Mouse (Mus musculus) lung, embryonic 14.5 days (tissue): Measurements from ENCODE around the gene Ythdf2. TPM values are rescaled to one million over a fixed set of nuclear protein-coding genes. Genes with fewer than 3 reads are reported as not detected.

Experiments
- ATAC-seq: fragments of 200-750 bp; cut with Nextera tagmentation; 2 replicates; pipeline ENCODE4 v1.8.0; 2017; ENCODE audit warnings: mild to moderate bottlenecking, moderate TSS enrichment, moderate library complexity; ENCODE audit not compliant: insufficient read depth
- DNase-seq: peaks from one replicate; pipeline ENCODE4 v3.0.0-alpha.2; 2015
- H3K27ac ChIP-seq: fragments of 300-500 bp; sonication (generic); 2 replicates; pipeline ENCODE4 v1.5.1; 2014; ENCODE audit warnings: low read depth, mild to moderate bottlenecking, moderate library complexity
- H3K27me3 ChIP-seq: fragments of 300-500 bp; sonication (generic); 2 replicates; pipeline ENCODE4 v1.6.1; 2014; ENCODE audit warnings: low read length, control low read depth; ENCODE audit not compliant: insufficient read depth
- H3K36me3 ChIP-seq: fragments of 300-500 bp; sonication (generic); 2 replicates; pipeline ENCODE4 v1.6.1; 2014; ENCODE audit warnings: control low read depth; ENCODE audit not compliant: insufficient read depth
- H3K4me1 ChIP-seq: fragments of 300-500 bp; sonication (generic); 2 replicates; pipeline ENCODE4 v1.6.1; 2014; ENCODE audit warnings: antibody characterized with exemption, control low read depth; ENCODE audit not compliant: insufficient read depth
- H3K4me2 ChIP-seq: fragments of 300-500 bp; sonication (generic); 2 replicates; pipeline ENCODE4 v1.6.1; 2014; ENCODE audit warnings: mild to moderate bottlenecking
- H3K4me3 ChIP-seq: fragments of 300-500 bp; sonication (generic); 2 replicates; pipeline ENCODE4 v1.5.1; 2014; ENCODE audit warnings: low read depth, low read length
- H3K9ac ChIP-seq: fragments of 300-500 bp; sonication (generic); 2 replicates; pipeline ENCODE4 v1.6.1; 2014
- H3K9me3 ChIP-seq: fragments of 300-500 bp; sonication (generic); 2 replicates; pipeline ENCODE4 v1.6.1; 2016; ENCODE audit warnings: low read depth, low read length, control low read depth
- CTCF ChIP-seq: IDR thresholded peaks from 2 replicates; pipeline ENCODE4 v1.5.1; 2016; ENCODE audit warnings: antibody characterized with exemption, low read depth
- WGBS: fragments of 180-500 bp; shearing (Covaris S2); extraction: QIAGEN DNeasy Blood & Tissue Kit; methylation state at CpG from one replicate; pipeline ENCODE4 v1.1.7; 2014; 5-methylcytosine and 5-hydroxymethylcytosine counted together
- polyA plus RNA-seq: library from polyadenylated mRNA; unstranded; fragments of >200 nt; fragmentation: Nextera tagmentation; extraction: Ambion mirVana; gene quantifications from 2 replicates; pipeline ENCODE4 v1.2.1, GENCODE M21; 2014

Gene Ythdf2
- polyA plus RNA-seq, 1 experiment from 2014 or later, result 121 TPM

DNA sequence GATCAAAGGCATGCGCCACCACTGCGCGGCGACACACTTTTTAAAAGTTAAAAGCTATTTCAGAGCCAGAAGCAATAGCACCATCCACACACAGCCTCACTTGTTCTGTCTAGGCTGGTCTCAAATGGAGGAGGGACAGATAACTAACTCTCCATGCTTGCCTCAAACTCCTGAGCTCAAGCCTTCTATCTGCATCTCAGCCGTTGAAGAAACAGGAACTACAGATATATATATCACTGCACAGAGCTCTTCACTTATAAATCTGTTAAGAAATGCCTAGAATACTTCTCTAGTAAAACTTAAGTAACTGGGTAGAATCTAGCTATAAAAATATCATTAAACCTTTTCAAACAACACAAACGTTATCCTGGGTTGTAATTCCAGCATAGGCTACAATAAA, 17.7 kb downstream of the Ythdf2 start:
- TF ChIP-seq CTCF, result no peak
- H3K4me2 ChIP-seq, result no peak overlapping the region
- no peak overlapping the region for H3K9ac ChIP-seq
- H3K9me3 ChIP-seq, result no peaks in the 10 kb centered on the region
- WGBS, result 90% methylated on average over 6 of the region's 6 CpGs
- H3K4me3 ChIP-seq, result no peak overlapping the region
- H3K36me3 ChIP-seq, result peaks cover 56% of the 10 kb centered on the region
- ATAC-seq (no peak), DNase-seq (no peak)
- no peaks in the 10 kb centered on the region for H3K27me3 ChIP-seq
- no peak overlapping the region for H3K27ac ChIP-seq
- peaks cover 3% of the 10 kb centered on the region; the same call in 1 of the 2 replicates for H3K4me1 ChIP-seq

GRCm38 (mm10) chr4:132187826-132188401, 24.2 kb downstream of the Ythdf2 start:
- Histone ChIP-seq H3K27ac (no peak overlapping the region), H3K9me3 (no peaks in the 10 kb centered on the region), H3K4me1 (no peaks in the 10 kb centered on the region), H3K9ac (no peak overlapping the region), H3K4me3 (no peak overlapping the region), H3K36me3 (peaks cover 78% of the 10 kb centered on the region), H3K4me2 (no peak overlapping the region), H3K27me3 (no peaks in the 10 kb centered on the region)
- WGBS, result 90% methylated on average over 2 of the region's 2 CpGs
- TF ChIP-seq CTCF, result no peak
- DNase-seq (no peak), ATAC-seq (no peak)

DNA sequence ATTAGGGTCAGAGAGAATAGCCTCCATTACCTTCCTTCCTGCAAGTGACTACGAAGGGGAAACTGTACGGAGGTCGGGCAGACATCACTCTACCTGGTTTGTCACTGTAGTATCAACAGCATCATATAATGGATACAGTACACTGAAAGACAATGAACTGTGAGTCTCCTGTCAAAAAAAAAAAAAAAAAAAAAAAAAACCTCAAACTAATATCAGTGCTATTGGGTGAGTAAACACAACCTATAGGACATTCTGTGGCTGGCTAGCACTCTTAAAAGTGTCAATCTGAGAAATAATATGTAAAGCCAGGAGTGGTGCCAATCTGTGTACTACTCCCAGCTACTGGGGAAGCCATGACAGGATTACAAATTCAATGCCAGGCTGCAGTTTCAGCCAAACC, 28.9 kb downstream of the Ythdf2 start:
- ATAC-seq (no peak), DNase-seq (no peak)
- H3K36me3 ChIP-seq, result peaks cover 58% of the 10 kb centered on the region
- H3K4me2 ChIP-seq, result no peak overlapping the region
- no peak for TF ChIP-seq CTCF
- no peaks in the 10 kb centered on the region for H3K9me3 ChIP-seq
- H3K27ac ChIP-seq, result no peak overlapping the region
- H3K27me3 ChIP-seq, result no peaks in the 10 kb centered on the region
- no peak overlapping the region for H3K9ac ChIP-seq
- no peaks in the 10 kb centered on the region for H3K4me1 ChIP-seq
- WGBS, result 89% methylated on average over 3 of the region's 3 CpGs
- no peak overlapping the region for H3K4me3 ChIP-seq

- 60% methylated on average over 22 of the region's 22 CpGs for WGBS
- no peak overlapping the region for H3K9ac ChIP-seq
- peak; percentile 10; the same call in 1 of the 2 replicates for TF ChIP-seq CTCF
- H3K9me3 ChIP-seq, result no peaks in the 10 kb centered on the region
- no peak overlapping the region for H3K27ac ChIP-seq
- no peaks in the 10 kb centered on the region for H3K4me1 ChIP-seq
- no peak overlapping the region for H3K4me2 ChIP-seq
- no peak for ATAC-seq
- DNase-seq, result no peak
- no peak overlapping the region for H3K4me3 ChIP-seq
- no peaks in the 10 kb centered on the region for H3K27me3 ChIP-seq
- H3K36me3 ChIP-seq, result peaks cover 47% of the 10 kb centered on the region
These were observed 30.1 kb downstream of the Ythdf2 start for GRCm38 (mm10) chr4:132181721-132182658.

DNA sequence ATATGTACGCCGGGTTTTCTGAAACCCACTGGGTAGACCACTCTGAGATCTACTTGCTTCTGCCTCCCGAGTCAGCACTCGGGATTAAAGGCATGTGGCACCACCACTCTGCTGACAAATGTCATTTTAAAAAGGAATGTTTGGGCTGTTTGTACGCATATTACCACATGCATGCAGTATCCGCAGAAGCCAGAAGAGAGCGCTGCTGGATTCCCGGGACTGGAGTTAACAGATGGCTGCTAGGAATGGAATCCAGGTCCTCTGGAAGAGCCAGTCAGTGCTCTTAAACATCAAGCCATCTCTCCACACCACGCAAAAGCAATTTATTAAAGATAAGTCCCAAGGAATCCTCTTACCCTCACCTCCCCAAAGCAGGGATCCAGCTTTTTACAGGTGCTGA, 31.4 kb downstream of the Ythdf2 start:
- H3K27me3 ChIP-seq, result no peaks in the 10 kb centered on the region
- H3K4me1 ChIP-seq, result no peaks in the 10 kb centered on the region
- peaks cover 42% of the 10 kb centered on the region for H3K36me3 ChIP-seq
- TF ChIP-seq CTCF, result peak; percentile 50
- no peak for ATAC-seq
- peak; percentile 76 for DNase-seq
- no peak overlapping the region for H3K9ac ChIP-seq
- H3K27ac ChIP-seq, result no peak overlapping the region
- H3K4me3 ChIP-seq, result no peak overlapping the region
- H3K4me2 ChIP-seq, result no peak overlapping the region
- WGBS, result 66% methylated on average over 9 of the region's 9 CpGs
- no peaks in the 10 kb centered on the region for H3K9me3 ChIP-seq

DNA sequence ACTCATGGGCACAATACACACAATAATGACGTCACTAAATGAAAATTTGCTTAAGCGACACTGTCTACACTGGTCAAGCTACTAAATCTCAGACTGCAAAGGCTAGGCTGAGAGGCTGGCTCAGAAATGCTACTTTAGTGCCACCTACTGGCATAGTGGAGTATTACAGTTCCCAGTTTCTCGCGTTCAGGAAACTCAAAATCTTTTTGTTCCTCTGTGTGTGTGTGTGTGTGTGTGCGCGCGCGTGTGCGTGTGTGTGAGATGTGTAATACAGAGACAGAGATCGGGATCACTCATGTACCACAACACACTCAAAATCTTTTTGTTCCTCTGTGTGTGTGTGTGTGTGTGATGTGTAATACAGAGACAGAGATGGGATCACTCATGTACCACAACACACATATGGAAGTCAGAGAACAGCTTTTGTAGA, 33.5 kb downstream of the Ythdf2 start:
- peak; percentile 87 for ATAC-seq
- TF ChIP-seq CTCF, result peak; percentile 96
- no peak overlapping the region for H3K9ac ChIP-seq

DNA sequence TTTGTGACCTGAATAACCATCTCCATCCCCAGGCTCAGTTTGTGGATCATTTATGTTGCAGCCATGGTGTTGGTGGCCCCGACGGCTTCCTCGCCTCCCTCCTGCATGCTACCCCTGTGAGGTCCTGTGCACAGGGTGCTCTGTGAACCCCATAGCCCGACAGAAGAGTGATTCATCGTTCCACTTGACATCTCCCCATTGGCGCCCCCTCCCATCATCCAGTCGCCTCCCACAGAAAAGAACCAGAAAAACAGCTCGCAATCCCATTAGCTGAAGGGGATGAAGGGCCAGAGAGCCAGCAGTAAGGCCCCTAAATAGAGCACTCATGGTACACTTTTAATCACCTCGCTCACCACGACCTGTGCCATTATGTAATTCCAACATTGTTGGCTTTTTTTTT, 35.6 kb downstream of the Ythdf2 start:
- no peak for ATAC-seq
- H3K4me2 ChIP-seq, result no peak overlapping the region
- WGBS, result 40% methylated on average over 10 of the region's 10 CpGs

More for the DNA sequence above, 33.5 kb downstream of the Ythdf2 start:
- Histone ChIP-seq H3K4me1 (no peaks in the 10 kb centered on the region), H3K36me3 (peaks cover 25% of the 10 kb centered on the region), H3K27ac (no peak overlapping the region), H3K27me3 (no peaks in the 10 kb centered on the region), H3K9me3 (no peaks in the 10 kb centered on the region), H3K4me3 (no peak overlapping the region), H3K4me2 (no peak overlapping the region)
- 7% methylated on average over 10 of the region's 10 CpGs for WGBS
- DNase-seq, result peak; percentile 93

More for the DNA sequence above, 35.6 kb downstream of the Ythdf2 start:
- peaks cover 5% of the 10 kb centered on the region; the same call in 1 of the 2 replicates for H3K36me3 ChIP-seq
- no peak for TF ChIP-seq CTCF
- H3K9ac ChIP-seq, result no peak overlapping the region
- no peak overlapping the region for H3K4me3 ChIP-seq
- no peaks in the 10 kb centered on the region for H3K9me3 ChIP-seq
- no peak for DNase-seq
- H3K27ac ChIP-seq, result no peak overlapping the region
- no peaks in the 10 kb centered on the region for H3K4me1 ChIP-seq
- H3K27me3 ChIP-seq, result no peaks in the 10 kb centered on the region
